Mouse (Mus musculus): Measurements from ENCODE around the gene Mydgf. TPM values are rescaled to one million over a fixed set of nuclear protein-coding genes. Genes with fewer than 3 reads are reported as not detected.

Gene Mydgf
- total and polyA plus RNA-seq, 2 experiments: 81.1 to 91.1 TPM

- TF ChIP-seq CTCF (IDR thresholded peaks at IDR 0.05; ENCODE audit: low read depth, low read length) (no peak), POLR2A (IDR thresholded peaks at IDR 0.05; ENCODE audit: extremely low read depth, insufficient read depth, low read length) (no peak)
- H3K27ac ChIP-seq (replicated peaks; ENCODE audit: insufficient read depth, low read depth, low read length): no peak overlapping the region
- H3K4me3 ChIP-seq (ENCODE audit: insufficient read depth, low read depth, low read length): no peak overlapping the region
- no peaks in the 10 kb centered on the region for H3K27me3 ChIP-seq (ENCODE audit: control insufficient read depth, insufficient read depth, low read length)
- WGBS: 73% methylated on average over 10 of the region's 10 CpGs
- peaks cover 8% of the 10 kb centered on the region; the same call in 1 of the 2 replicates for H3K36me3 ChIP-seq (ENCODE audit: control insufficient read depth, insufficient read depth, low read length)
- DNase-seq (ENCODE audit: extremely low read depth, low read depth, low spot score): no peak
- H3K4me1 ChIP-seq (ENCODE audit: control insufficient read depth, insufficient read depth, low read length): peaks cover 27% of the 10 kb centered on the region
- no peak overlapping the region for H3K9ac ChIP-seq (ENCODE audit: low read depth, low read length)
- H3K79me2 ChIP-seq (ENCODE audit: control insufficient read depth, insufficient read depth, low read length): peaks cover 3% of the 10 kb centered on the region; the same call in 1 of the 2 replicates
Measured at GRCm38 (mm10) chr17:56173401-56174046, 10.2 kb downstream of the Mydgf start.

- Histone ChIP-seq H3K27me3 (ENCODE audit: control insufficient read depth, insufficient read depth, low read length) (no peaks in the 10 kb centered on the region), H3K79me2 (ENCODE audit: control insufficient read depth, insufficient read depth, low read length) (peaks cover 14% of the 10 kb centered on the region), H3K27ac (replicated peaks; ENCODE audit: insufficient read depth, low read depth, low read length) (peak overlapping the region; percentile 91), H3K9ac (ENCODE audit: low read depth, low read length) (peak overlapping the region; percentile 51), H3K4me1 (ENCODE audit: control insufficient read depth, insufficient read depth, low read length) (peaks cover 39% of the 10 kb centered on the region), H3K4me3 (ENCODE audit: insufficient read depth, low read depth, low read length) (peak overlapping the region; percentile 3; the same call in 1 of the 2 replicates), H3K36me3 (ENCODE audit: control insufficient read depth, insufficient read depth, low read length) (peaks cover 7% of the 10 kb centered on the region; the same call in 1 of the 2 replicates)
- peak; percentile 93 for DNase-seq (ENCODE audit: extremely low read depth, low read depth, low spot score)
- TF ChIP-seq CTCF (IDR thresholded peaks at IDR 0.05; ENCODE audit: low read depth, low read length): no peak
- peak; percentile 41; the same call in 1 of the 2 replicates for TF ChIP-seq POLR2A (IDR thresholded peaks at IDR 0.05; ENCODE audit: extremely low read depth, insufficient read depth, low read length)
- 24% methylated on average over 17 of the region's 17 CpGs for WGBS
Measured at GRCm38 (mm10) chr17:56171881-56172280, 11.8 kb downstream of the Mydgf start.

- H3K4me1 ChIP-seq (ENCODE audit: control insufficient read depth, insufficient read depth, low read length): peaks cover 40% of the 10 kb centered on the region
- WGBS: 22% methylated on average over 9 of the region's 9 CpGs
- H3K79me2 ChIP-seq (ENCODE audit: control insufficient read depth, insufficient read depth, low read length): peaks cover 16% of the 10 kb centered on the region
- TF ChIP-seq POLR2A (IDR thresholded peaks at IDR 0.05; ENCODE audit: extremely low read depth, insufficient read depth, low read length): no peak
- no peak for TF ChIP-seq CTCF (IDR thresholded peaks at IDR 0.05; ENCODE audit: low read depth, low read length)
- H3K36me3 ChIP-seq (ENCODE audit: control insufficient read depth, insufficient read depth, low read length): peaks cover 7% of the 10 kb centered on the region; the same call in 1 of the 2 replicates
- peak; percentile 73 for DNase-seq (ENCODE audit: extremely low read depth, low read depth, low spot score)
- no peaks in the 10 kb centered on the region for H3K27me3 ChIP-seq (ENCODE audit: control insufficient read depth, insufficient read depth, low read length)
- H3K9ac ChIP-seq (ENCODE audit: low read depth, low read length): peak overlapping the region; percentile 51
- H3K4me3 ChIP-seq (ENCODE audit: insufficient read depth, low read depth, low read length): peak overlapping the region; percentile 3; the same call in 1 of the 2 replicates
- peak overlapping the region; percentile 91 for H3K27ac ChIP-seq (replicated peaks; ENCODE audit: insufficient read depth, low read depth, low read length)
Measured at GRCm38 (mm10) chr17:56171456-56171855, 12.3 kb downstream of the Mydgf start.

GRCm38 (mm10) chr17:56170636-56171035, 13.1 kb downstream of the Mydgf start:
- H3K27ac ChIP-seq (replicated peaks; ENCODE audit: insufficient read depth, low read depth, low read length): peak overlapping the region; percentile 91
- H3K4me3 ChIP-seq (ENCODE audit: insufficient read depth, low read depth, low read length): no peak overlapping the region
- 43% methylated on average over 10 of the region's 10 CpGs for WGBS
- peaks cover 16% of the 10 kb centered on the region for H3K79me2 ChIP-seq (ENCODE audit: control insufficient read depth, insufficient read depth, low read length)
- peak; percentile 87 for DNase-seq (ENCODE audit: extremely low read depth, low read depth, low spot score)
- peaks cover 44% of the 10 kb centered on the region for H3K4me1 ChIP-seq (ENCODE audit: control insufficient read depth, insufficient read depth, low read length)
- H3K36me3 ChIP-seq (ENCODE audit: control insufficient read depth, insufficient read depth, low read length): peaks cover 3% of the 10 kb centered on the region; the same call in 1 of the 2 replicates
- H3K27me3 ChIP-seq (ENCODE audit: control insufficient read depth, insufficient read depth, low read length): no peaks in the 10 kb centered on the region
- peak overlapping the region; percentile 31 for H3K9ac ChIP-seq (ENCODE audit: low read depth, low read length)
- TF ChIP-seq CTCF (IDR thresholded peaks at IDR 0.05; ENCODE audit: low read depth, low read length): 0 out of 2 replicates have a peak, but pooled peaks have one; percentile 5
- TF ChIP-seq POLR2A (IDR thresholded peaks at IDR 0.05; ENCODE audit: extremely low read depth, insufficient read depth, low read length): no peak

DNA sequence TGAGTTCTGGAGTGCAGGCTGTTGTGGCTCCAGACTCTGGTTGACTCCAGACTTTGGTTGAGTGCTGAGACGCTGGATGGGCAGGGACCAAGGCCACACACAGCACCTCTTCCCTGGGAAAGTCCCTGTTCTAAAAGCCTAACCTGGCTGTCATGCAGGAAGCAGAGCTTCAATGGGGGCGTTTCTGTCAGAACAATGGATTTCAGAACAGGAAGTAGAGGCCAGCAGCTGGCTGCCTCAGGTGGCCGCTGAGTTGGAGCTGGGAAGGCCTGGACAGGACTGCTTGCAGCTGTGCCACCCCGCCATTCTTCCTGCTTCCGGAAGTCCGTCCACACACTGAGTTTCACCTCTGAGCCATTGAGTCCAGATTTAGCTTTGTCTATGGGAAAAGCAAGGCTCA, 13.9 kb downstream of the Mydgf start:
- H3K27me3 ChIP-seq (ENCODE audit: control insufficient read depth, insufficient read depth, low read length): no peaks in the 10 kb centered on the region
- peaks cover 16% of the 10 kb centered on the region for H3K79me2 ChIP-seq (ENCODE audit: control insufficient read depth, insufficient read depth, low read length)
- H3K4me1 ChIP-seq (ENCODE audit: control insufficient read depth, insufficient read depth, low read length): peaks cover 44% of the 10 kb centered on the region
- no peak for DNase-seq (ENCODE audit: extremely low read depth, low read depth, low spot score)
- TF ChIP-seq CTCF (IDR thresholded peaks at IDR 0.05; ENCODE audit: low read depth, low read length) (no peak), POLR2A (IDR thresholded peaks at IDR 0.05; ENCODE audit: extremely low read depth, insufficient read depth, low read length) (no peak)
- H3K27ac ChIP-seq (replicated peaks; ENCODE audit: insufficient read depth, low read depth, low read length): peak overlapping the region; percentile 91
- H3K9ac ChIP-seq (ENCODE audit: low read depth, low read length): peak overlapping the region; percentile 9
- H3K4me3 ChIP-seq (ENCODE audit: insufficient read depth, low read depth, low read length): no peak overlapping the region
- peaks cover 3% of the 10 kb centered on the region; the same call in 1 of the 2 replicates for H3K36me3 ChIP-seq (ENCODE audit: control insufficient read depth, insufficient read depth, low read length)
- 23% methylated on average over 6 of the region's 6 CpGs for WGBS

DNA sequence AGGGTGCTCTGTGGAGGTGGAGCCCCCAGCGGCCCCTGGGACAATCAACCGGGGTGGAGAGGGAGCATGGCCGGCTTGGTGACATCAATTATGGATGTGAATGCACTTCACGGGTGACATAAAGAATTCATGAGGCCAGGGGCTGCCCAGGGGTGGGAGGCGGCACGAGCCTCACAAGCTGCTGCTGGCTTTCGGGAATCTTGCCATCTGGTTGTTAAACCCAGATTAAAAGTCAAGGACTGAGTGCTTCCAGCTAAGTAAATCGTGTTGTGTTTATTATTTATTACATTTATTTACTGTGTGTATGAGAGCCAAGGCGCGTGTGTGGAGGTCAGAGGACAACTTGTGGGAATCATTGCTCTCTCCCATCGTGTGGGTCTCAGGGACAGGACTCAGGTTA, 18.0 kb downstream of the Mydgf start:
- peak overlapping the region; percentile 72 for H3K27ac ChIP-seq (replicated peaks; ENCODE audit: insufficient read depth, low read depth, low read length)
- H3K27me3 ChIP-seq (ENCODE audit: control insufficient read depth, insufficient read depth, low read length): no peaks in the 10 kb centered on the region
- H3K36me3 ChIP-seq (ENCODE audit: control insufficient read depth, insufficient read depth, low read length): no peaks in the 10 kb centered on the region
- H3K4me1 ChIP-seq (ENCODE audit: control insufficient read depth, insufficient read depth, low read length): peaks cover 37% of the 10 kb centered on the region
- WGBS: 31% methylated on average over 11 of the region's 11 CpGs
- TF ChIP-seq POLR2A (IDR thresholded peaks at IDR 0.05; ENCODE audit: extremely low read depth, insufficient read depth, low read length): no peak
- TF ChIP-seq CTCF (IDR thresholded peaks at IDR 0.05; ENCODE audit: low read depth, low read length): no peak
- peak; percentile 92 for DNase-seq (ENCODE audit: extremely low read depth, low read depth, low spot score)
- peak overlapping the region; percentile 37; the same call in 1 of the 2 replicates for H3K9ac ChIP-seq (ENCODE audit: low read depth, low read length)
- H3K4me3 ChIP-seq (ENCODE audit: insufficient read depth, low read depth, low read length): peak overlapping the region; percentile 5; the same call in 1 of the 2 replicates
- H3K79me2 ChIP-seq (ENCODE audit: control insufficient read depth, insufficient read depth, low read length): peaks cover 14% of the 10 kb centered on the region
